Mouse (Mus musculus) liver, postnatal 0 days (tissue): ENCODE data around the gene Ccdc78.

Experiments
- CTCF ChIP-seq: sonication (generic); IDR thresholded peaks from 2 replicates; pipeline ENCODE4 v1.5.1; 2016; ENCODE audit warnings: antibody characterized with exemption, low read depth
- EP300 ChIP-seq: IDR thresholded peaks from 2 replicates; pipeline ENCODE4 v1.6.1; 2016; ENCODE audit warnings: antibody characterized with exemption, low read depth, mild to moderate bottlenecking

DNA sequence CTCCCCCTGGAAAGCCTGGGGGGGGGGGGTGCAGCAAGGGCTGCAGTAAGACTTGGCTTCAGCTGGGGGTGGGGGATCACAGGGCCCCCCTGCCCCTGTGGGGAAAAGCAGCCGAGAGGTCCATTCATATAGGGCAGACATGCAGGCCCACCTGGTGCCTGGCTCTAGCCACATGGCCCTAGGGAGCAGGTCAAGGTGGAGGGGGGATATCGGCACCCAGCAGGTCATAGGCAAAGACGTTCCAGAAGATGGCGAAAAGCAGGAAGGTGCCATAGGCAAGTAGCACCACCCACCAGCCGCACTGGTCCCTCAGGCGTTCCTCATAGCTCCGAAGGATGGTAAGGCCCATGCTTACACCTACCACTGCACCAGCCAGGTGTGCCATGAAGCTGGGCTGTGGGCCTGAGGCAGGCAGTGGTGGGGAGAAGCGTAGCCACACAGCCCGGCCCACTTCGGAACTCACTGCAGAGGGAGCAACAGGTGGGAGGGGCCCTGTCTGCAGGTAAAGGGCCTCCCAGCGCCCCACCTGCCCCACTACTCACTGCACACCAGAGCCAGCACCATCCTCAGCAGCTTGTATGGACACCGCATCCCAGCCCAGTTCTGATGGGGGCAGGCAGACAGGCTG lies 48.3 kb downstream of the Ccdc78 start:
- TF ChIP-seq CTCF = no peak
- TF ChIP-seq EP300 = no peak
